Mouse (Mus musculus) intestine, embryonic 14.5 days (tissue): ENCODE data around the gene Sgms1. TPM values are rescaled to one million over a fixed set of nuclear protein-coding genes. Genes with fewer than 3 reads are reported as not detected.
A peak's percentile ranks its signal among the peaks of the same experiment; 100 is the strongest.

Experiments used
- ATAC-seq: fragments of 200-750 bp; cut with Nextera tagmentation; replicated peaks from 2 replicates; pipeline ENCODE4 v1.8.0; 2017; ENCODE audit warnings: low read depth, moderate number of reproducible peaks, moderate TSS enrichment, moderate library complexity; ENCODE audit not compliant: low FRiP score, low TSS enrichment
- DNase-seq: peaks from one replicate; pipeline ENCODE4 v3.0.0-alpha.2; 2018; ENCODE audit warnings: low spot score
- H3K27ac ChIP-seq: fragments of 300-500 bp; sonication (generic); 2 replicates; pipeline ENCODE4 v1.5.1; 2014; ENCODE audit warnings: low read depth, mild to moderate bottlenecking, control low read depth
- H3K27me3 ChIP-seq: fragments of 300-500 bp; sonication (generic); replicated peaks from 2 replicates; pipeline ENCODE4 v1.6.1; 2014; ENCODE audit warnings: low read length, control low read depth; ENCODE audit not compliant: control insufficient read depth, insufficient read depth
- H3K36me3 ChIP-seq: fragments of 300-500 bp; sonication (generic); 2 replicates; pipeline ENCODE4 v1.6.1; 2014; ENCODE audit warnings: low read length, control low read depth; ENCODE audit not compliant: control insufficient read depth, insufficient read depth
- H3K4me1 ChIP-seq: fragments of 300-500 bp; sonication (generic); replicated peaks from 2 replicates; pipeline ENCODE4 v1.6.1; 2014; ENCODE audit warnings: low read length, control low read depth, mixed read lengths; ENCODE audit not compliant: control insufficient read depth, insufficient read depth
- H3K4me2 ChIP-seq: fragments of 300-500 bp; sonication (generic); 2 replicates; pipeline ENCODE4 v1.6.1; 2014; ENCODE audit warnings: low read length
- H3K4me3 ChIP-seq: fragments of 300-500 bp; sonication (generic); 2 replicates; pipeline ENCODE4 v1.5.1; 2014; ENCODE audit warnings: low read depth, low read length, control low read depth, mixed read lengths
- H3K9ac ChIP-seq: fragments of 300-500 bp; sonication (generic); 2 replicates; pipeline ENCODE4 v1.6.1; 2014; ENCODE audit warnings: mild to moderate bottlenecking, low read length
- H3K9me3 ChIP-seq: fragments of 300-500 bp; sonication (generic); 2 replicates; pipeline ENCODE4 v1.6.1; 2016; ENCODE audit warnings: low read length, control low read depth; ENCODE audit not compliant: control insufficient read depth
- WGBS: fragments of 180-500 bp; shearing (Covaris S2); extraction: QIAGEN DNeasy Blood & Tissue Kit; methylation state at CpG from one replicate; pipeline ENCODE4 v1.1.7; 2014; 5-methylcytosine and 5-hydroxymethylcytosine counted together
- polyA plus RNA-seq: library from polyadenylated mRNA; unstranded; fragments of >200 nt; fragmentation: Nextera tagmentation; extraction: Ambion mirVana; gene quantifications from 2 replicates; pipeline ENCODE4 v1.2.1, GENCODE M21; 2014

The Sgms1 gene
- polyA plus RNA-seq, 1 experiment from 2014 or later, result 37.5 TPM

GRCm38 (mm10) chr19:32194074-32194473, 195.4 kb downstream of the Sgms1 start:
- no peak for ATAC-seq
- Histone ChIP-seq H3K4me1 (peaks cover 7% of the 10 kb centered on the region; the same call in 1 of the 2 replicates), H3K27me3 (no peaks in the 10 kb centered on the region), H3K4me2 (no peak overlapping the region), H3K36me3 (no peaks in the 10 kb centered on the region), H3K4me3 (no peak overlapping the region), H3K9ac (no peak overlapping the region), H3K27ac (no peak overlapping the region), H3K9me3 (no peaks in the 10 kb centered on the region)
- no peak for DNase-seq
- 97% methylated on average over 3 of the region's 3 CpGs for WGBS

DNA sequence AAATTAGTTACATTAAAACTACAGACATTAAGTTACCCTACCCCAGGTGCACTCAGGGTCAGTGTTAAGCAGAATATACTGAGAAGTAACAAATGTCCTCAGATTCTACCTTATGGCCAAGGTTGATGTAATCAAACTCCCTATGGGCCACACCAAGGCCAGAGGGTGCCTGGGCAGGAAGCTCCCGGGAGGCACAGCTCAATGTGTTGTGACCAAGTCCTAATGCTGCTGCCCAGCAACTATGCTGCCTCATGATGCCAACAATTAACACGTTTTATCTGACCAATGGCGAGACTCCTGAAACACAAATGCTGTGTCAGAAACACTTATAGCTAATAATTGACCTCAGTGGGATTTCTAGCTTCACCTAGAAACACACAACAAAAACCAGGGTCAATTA, 197.9 kb downstream of the Sgms1 start:
- H3K4me3 ChIP-seq, result no peak overlapping the region
- H3K4me2 ChIP-seq, result no peak overlapping the region
- H3K27me3 ChIP-seq, result no peaks in the 10 kb centered on the region
- no peaks in the 10 kb centered on the region for H3K36me3 ChIP-seq
- ATAC-seq, result no peak
- H3K9me3 ChIP-seq, result no peaks in the 10 kb centered on the region
- 89% methylated on average over 3 of the region's 3 CpGs for WGBS
- peaks cover 6% of the 10 kb centered on the region; the same call in 1 of the 2 replicates for H3K4me1 ChIP-seq
- H3K27ac ChIP-seq, result no peak overlapping the region
- no peak for DNase-seq
- H3K9ac ChIP-seq, result no peak overlapping the region

- no peaks in the 10 kb centered on the region for H3K4me1 ChIP-seq
- no peak overlapping the region for H3K27ac ChIP-seq
- ATAC-seq (no peak), DNase-seq (no peak)
- H3K4me3 ChIP-seq, result no peak overlapping the region
- H3K27me3 ChIP-seq, result no peaks in the 10 kb centered on the region
- no peaks in the 10 kb centered on the region for H3K9me3 ChIP-seq
- H3K9ac ChIP-seq, result no peak overlapping the region
- no peaks in the 10 kb centered on the region for H3K36me3 ChIP-seq
- WGBS, result 85% methylated on average over 6 of the region's 6 CpGs
- H3K4me2 ChIP-seq, result no peak overlapping the region
Measured at GRCm38 (mm10) chr19:32189961-32190360, 199.6 kb downstream of the Sgms1 start.

DNA sequence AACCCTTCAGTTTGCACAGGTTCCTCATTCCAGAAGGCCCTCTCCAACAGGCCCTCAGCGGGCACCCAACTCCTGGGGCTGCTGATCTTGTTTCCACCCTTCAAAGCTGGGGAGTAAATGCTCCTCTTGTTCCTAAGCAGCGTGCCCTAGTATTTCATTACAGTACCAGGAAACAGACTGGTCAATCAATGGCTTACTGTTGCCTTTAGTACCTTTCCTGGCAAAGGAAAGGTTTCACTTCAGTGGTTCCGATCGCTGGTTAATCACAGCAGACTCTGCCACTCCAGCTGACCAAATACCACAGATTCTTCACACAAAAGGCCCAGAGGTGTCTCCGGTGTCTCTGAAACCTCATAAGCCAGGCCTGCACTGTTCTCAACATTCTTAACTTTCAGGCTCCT, 200.5 kb downstream of the Sgms1 start:
- no peak for ATAC-seq
- no peak overlapping the region for H3K9ac ChIP-seq

GRCm38 (mm10) chr19:32186594-32187092, 202.9 kb downstream of the Sgms1 start:
- Histone ChIP-seq H3K4me2 (no peak overlapping the region), H3K27ac (no peak overlapping the region), H3K4me3 (no peak overlapping the region), H3K9me3 (no peaks in the 10 kb centered on the region), H3K36me3 (no peaks in the 10 kb centered on the region), H3K9ac (no peak overlapping the region), H3K27me3 (no peaks in the 10 kb centered on the region), H3K4me1 (peaks cover 5% of the 10 kb centered on the region)
- 73% methylated on average over 8 of the region's 8 CpGs for WGBS
- no peak for DNase-seq
- ATAC-seq, result no peak

More for the DNA sequence above, 200.5 kb downstream of the Sgms1 start:
- no peaks in the 10 kb centered on the region for H3K9me3 ChIP-seq
- WGBS, result 75% methylated on average over 5 of the region's 5 CpGs
- H3K27me3 ChIP-seq, result no peaks in the 10 kb centered on the region
- no peaks in the 10 kb centered on the region for H3K36me3 ChIP-seq
- no peak overlapping the region for H3K4me2 ChIP-seq
- no peaks in the 10 kb centered on the region for H3K4me1 ChIP-seq
- H3K4me3 ChIP-seq, result no peak overlapping the region
- H3K27ac ChIP-seq, result no peak overlapping the region
- no peak for DNase-seq

DNA sequence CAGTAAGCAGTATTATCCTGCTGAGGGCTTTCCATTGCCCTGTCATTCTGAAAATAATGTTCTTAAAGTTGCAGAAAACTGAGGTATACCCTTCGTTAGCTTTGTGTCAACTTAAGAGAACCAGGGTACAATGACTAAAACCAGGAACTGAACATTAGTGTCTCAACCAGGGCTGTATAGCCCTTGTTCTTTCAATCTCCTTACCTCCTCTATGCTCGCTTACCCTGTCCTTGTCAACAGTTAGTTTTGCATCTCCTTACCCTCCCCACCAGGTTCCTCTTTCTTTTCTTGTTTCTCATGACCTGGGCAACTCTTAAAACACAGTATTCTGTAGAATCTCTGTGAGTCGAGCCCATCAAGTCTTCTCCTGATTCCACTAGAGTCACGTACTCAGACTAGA, 206.5 kb downstream of the Sgms1 start:
- no peak for ATAC-seq
- peaks cover 17% of the 10 kb centered on the region for H3K4me1 ChIP-seq

DNA sequence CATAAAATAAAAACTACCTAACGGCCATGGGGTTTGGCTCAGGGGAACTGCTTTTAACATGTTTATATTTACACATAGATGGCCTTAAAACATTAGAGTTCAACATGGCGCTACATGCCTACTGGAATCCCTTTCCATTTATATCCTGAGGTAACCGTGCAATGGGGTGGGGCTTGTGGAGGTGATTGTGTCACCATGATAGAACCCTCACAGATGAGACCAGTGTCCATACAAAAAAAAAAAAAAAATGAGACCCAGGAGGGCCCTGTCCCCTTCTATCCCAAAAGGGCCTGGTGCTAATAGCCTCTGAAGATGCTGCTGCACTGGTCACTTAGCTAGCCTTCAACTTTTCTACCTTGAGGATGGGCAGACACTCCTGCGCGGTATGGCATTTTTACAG, 207.0 kb downstream of the Sgms1 start:
- Histone ChIP-seq H3K36me3 (no peaks in the 10 kb centered on the region), H3K4me2 (no peak overlapping the region), H3K4me3 (no peak overlapping the region), H3K9ac (no peak overlapping the region), H3K4me1 (peaks cover 17% of the 10 kb centered on the region), H3K27ac (peak overlapping the region; percentile 34; the same call in 1 of the 2 replicates), H3K27me3 (no peaks in the 10 kb centered on the region), H3K9me3 (no peaks in the 10 kb centered on the region)
- ATAC-seq, result no peak
- no peak for DNase-seq
- WGBS, result 90% methylated on average over 5 of the region's 5 CpGs

More for the DNA sequence above, 206.5 kb downstream of the Sgms1 start:
- Histone ChIP-seq H3K9ac (no peak overlapping the region), H3K36me3 (no peaks in the 10 kb centered on the region), H3K27ac (no peak overlapping the region), H3K4me2 (no peak overlapping the region), H3K4me3 (no peak overlapping the region), H3K9me3 (no peaks in the 10 kb centered on the region), H3K27me3 (no peaks in the 10 kb centered on the region)
- no peak for DNase-seq
- 92% methylated on average over 4 of the region's 4 CpGs for WGBS

DNA sequence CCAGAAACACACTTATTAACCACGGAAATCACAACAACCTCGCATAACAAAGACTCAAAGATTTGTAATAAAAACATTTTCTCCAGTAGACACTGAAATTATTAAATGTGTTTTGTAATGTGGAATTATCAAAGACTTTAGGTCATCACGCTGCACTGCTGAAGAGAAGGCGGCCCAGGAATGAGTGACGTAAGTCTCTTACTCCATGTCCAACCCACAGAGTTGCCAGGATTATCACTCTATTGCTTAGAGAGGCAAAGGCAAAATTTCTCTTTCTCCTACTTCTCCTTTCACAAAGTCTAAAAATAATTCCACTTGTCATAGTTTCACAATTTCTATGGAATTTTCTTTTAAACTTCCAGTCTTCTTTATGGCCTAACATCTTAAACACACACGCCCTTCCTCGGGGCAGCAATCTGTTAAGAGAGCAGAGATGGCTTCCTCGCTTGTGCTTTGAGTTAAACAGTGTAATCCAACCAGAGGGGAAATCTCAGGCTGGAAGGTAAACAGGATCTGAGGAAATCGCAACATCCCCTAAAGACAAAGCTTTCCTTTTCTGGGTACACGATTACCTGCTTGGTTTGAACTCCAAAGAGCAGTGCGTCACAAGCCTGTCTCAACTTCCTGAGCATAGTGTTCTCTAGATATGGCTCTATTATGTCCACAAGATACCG, 207.7 kb downstream of the Sgms1 start:
- Histone ChIP-seq H3K27ac (peak overlapping the region; percentile 34; the same call in 1 of the 2 replicates), H3K4me3 (no peak overlapping the region), H3K36me3 (no peaks in the 10 kb centered on the region), H3K9me3 (no peaks in the 10 kb centered on the region), H3K4me1 (peaks cover 17% of the 10 kb centered on the region), H3K9ac (no peak overlapping the region), H3K27me3 (no peaks in the 10 kb centered on the region), H3K4me2 (no peak overlapping the region)
- ATAC-seq (no peak), DNase-seq (no peak)
- WGBS, result 73% methylated on average over 12 of the region's 12 CpGs
